In genomic region chr2:33495654-33496053, GRCm38 (mm10) we compare ENCODE assay signal across 13 mouse cellular contexts. TPM values are rescaled to one million over a fixed set of nuclear protein-coding genes. Genes with fewer than 3 reads are reported as not detected.
DNase-seq lines count a peak whose midpoint lies in the region; ATAC-seq and TF ChIP-seq lines count a peak whose summit lies in the region.
"Had no signal": no experiment of that assay in that cellular context is flagged by ENCODE, and none has a peak within 500 bp of the region (broad histone marks: within the 10 kb centered on the region; RNA-seq: fewer than 3 reads in every experiment).

No protein-coding gene starts in this region.

- H3K9ac ChIP-seq in lung, embryonic 14.5 days, result no peak overlapping the region
- H3K9ac ChIP-seq: hindbrain, embryonic 15.5 days; neural tube, embryonic 13.5 days had no signal

- no peak overlapping the region for H3K4me3 ChIP-seq in lung, embryonic 14.5 days (ENCODE audit: low read depth, low read length)
- no peak overlapping the region for H3K4me3 ChIP-seq in embryonic facial prominence, embryonic 10.5 days
- H3K4me3 ChIP-seq: hindbrain, embryonic 15.5 days; megakaryocyte, embryonic 14.5 days; neural tube, embryonic 13.5 days had no signal

- ATAC-seq in lung, embryonic 14.5 days (ENCODE audit: insufficient read depth), result no peak
- ATAC-seq: forebrain, embryonic 16.5 days had no signal

- no peaks in the 10 kb centered on the region for H3K27me3 ChIP-seq in lung, embryonic 14.5 days (ENCODE audit: insufficient read depth, low read length)
- H3K27me3 ChIP-seq in embryonic facial prominence, embryonic 10.5 days (replicated peaks; ENCODE audit: low read depth, poor library complexity, severe bottlenecking), result peaks cover 3% of the 10 kb centered on the region; the same call in 1 of the 2 replicates
- H3K27me3 ChIP-seq: hindbrain, embryonic 15.5 days; neural tube, embryonic 13.5 days had no signal

- DNase-seq in embryo, embryonic 10 days (ENCODE audit: low spot score), result peak; percentile 27
- no peak for DNase-seq in embryo, embryonic 9.5 days (ENCODE audit: extremely low spot score)
- no peak for DNase-seq in lung, embryonic 14.5 days
- no peak for DNase-seq in lung, adult 18-20 months
- DNase-seq in embryonic facial prominence, embryonic 10.5 days (ENCODE audit: low spot score), result peak; percentile 17
- peak; percentile 5 to 45 for DNase-seq in thymus, postnatal 10 days (ENCODE audit: low spot score in 2 of 2)
- DNase-seq in gastrocnemius, adult 18-20 months (ENCODE audit: low spot score), result no peak
- DNase-seq in kidney, adult 11 months, result no peak

- H3K27ac ChIP-seq in lung, embryonic 14.5 days (ENCODE audit: low read depth), result no peak overlapping the region
- no peak overlapping the region for H3K27ac ChIP-seq in embryonic facial prominence, embryonic 10.5 days (replicated peaks)
- H3K27ac ChIP-seq: hindbrain, embryonic 15.5 days; neural tube, embryonic 13.5 days had no signal

- no peak overlapping the region for H3K4me2 ChIP-seq in lung, embryonic 14.5 days
- H3K4me2 ChIP-seq: heart, embryonic 11.5 days; hindbrain, embryonic 15.5 days; neural tube, embryonic 13.5 days had no signal

- peaks cover 3% of the 10 kb centered on the region; the same call in 1 of the 2 replicates for H3K9me3 ChIP-seq in lung, embryonic 14.5 days (ENCODE audit: low read depth, low read length)
- peaks cover 8% of the 10 kb centered on the region; the same call in 1 of the 2 replicates for H3K9me3 ChIP-seq in embryonic facial prominence, embryonic 10.5 days

- peak; percentile 43 for TF ChIP-seq CTCF in lung, embryonic 14.5 days (IDR thresholded peaks at IDR 0.05; ENCODE audit: low read depth)

- H3K36me3 ChIP-seq in lung, embryonic 14.5 days (ENCODE audit: insufficient read depth), result no peaks in the 10 kb centered on the region
- H3K36me3 ChIP-seq in embryonic facial prominence, embryonic 10.5 days (replicated peaks), result no peaks in the 10 kb centered on the region
- H3K36me3 ChIP-seq: hindbrain, embryonic 15.5 days; neural tube, embryonic 13.5 days had no signal

- WGBS in lung, embryonic 14.5 days, result 42% methylated on average over 3 of the region's 3 CpGs
- WGBS in embryonic facial prominence, embryonic 10.5 days, result 50% methylated on average over 3 of the region's 3 CpGs

- H3K4me1 ChIP-seq in lung, embryonic 14.5 days (ENCODE audit: insufficient read depth), result no peaks in the 10 kb centered on the region
- H3K4me1 ChIP-seq in embryonic facial prominence, embryonic 10.5 days, result no peaks in the 10 kb centered on the region
- H3K4me1 ChIP-seq: hindbrain, embryonic 15.5 days; neural tube, embryonic 13.5 days had no signal

RNA-seq across cellular contexts. Expression of gene Zbtb43, which starts 27.3 kb away (rescaled TPM):
- 16.4 and 17.2 TPM in 2 replicates for polyA plus RNA-seq in lung, embryonic 14.5 days (2014; fragmentation: Nextera tagmentation; extraction: Ambion mirVana)
- polyA plus RNA-seq in embryonic facial prominence, embryonic 10.5 days (2016; fragmentation: Nextera tagmentation; extraction: Ambion mirVana), result 20.8 and 23.9 TPM in 2 replicates
- 10 to 100 TPM; 10.3 to 12.7 TPM for total RNA-seq in gastrocnemius, adult 18-20 months (2021)

Comparison
In these comparisons a context has a peak if more than half of its experiments do, and no peak if none do; other contexts are left out.
1. DNase-seq: peak in embryo, embryonic 10 days (single experiment), embryonic facial prominence, embryonic 10.5 days (single experiment) and thymus, postnatal 10 days (2 of 2); none in embryo, embryonic 9.5 days (single experiment), lung, embryonic 14.5 days (single experiment), lung, adult 18-20 months (0 of 2), gastrocnemius, adult 18-20 months (single experiment) and kidney, adult 11 months (single experiment).